ENCODE assay signal across 19 mouse cellular contexts in genomic region chr1:162337170-162337569, GRCm38 (mm10).
A peak's percentile ranks its signal among the peaks of the same experiment; 100 is the strongest.
DNase-seq lines count a peak whose midpoint lies in the region; ATAC-seq lines count a peak whose summit lies in the region.
"Had no signal": no experiment of that assay in that cellular context is flagged by ENCODE, and none has a peak within 500 bp of the region (broad histone marks: within the 10 kb centered on the region; RNA-seq: fewer than 3 reads in every experiment).

No protein-coding gene starts in this region.

- WGBS in forebrain, embryonic 11.5 days = 96% methylated on average over 1 of the region's 1 CpGs
- 96% methylated on average over 1 of the region's 1 CpGs for WGBS in forebrain, embryonic 16.5 days
- WGBS in midbrain, embryonic 16.5 days = 94% methylated on average over 1 of the region's 1 CpGs
- WGBS in midbrain, embryonic 14.5 days = 89% methylated on average over 1 of the region's 1 CpGs

- no peak overlapping the region for H3K9ac ChIP-seq in forebrain, embryonic 11.5 days (ENCODE audit: low read length)
- H3K9ac ChIP-seq in forebrain, embryonic 16.5 days (replicated peaks; ENCODE audit: low read depth, low read length) = no peak overlapping the region
- H3K9ac ChIP-seq in midbrain, embryonic 16.5 days (ENCODE audit: low read depth, low read length) = no peak overlapping the region
- H3K9ac ChIP-seq in midbrain, embryonic 14.5 days (replicated peaks; ENCODE audit: low read length) = no peak overlapping the region
- H3K9ac ChIP-seq: embryonic facial prominence, embryonic 15.5 days; forebrain, embryonic 15.5 days; heart, embryonic 12.5 days; hindbrain, embryonic 14.5 days had no signal

- H3K36me3 ChIP-seq in forebrain, embryonic 11.5 days (ENCODE audit: control insufficient read depth, insufficient read depth, low read length) = no peaks in the 10 kb centered on the region
- H3K36me3 ChIP-seq in forebrain, embryonic 16.5 days (ENCODE audit: control insufficient read depth, insufficient read depth) = no peaks in the 10 kb centered on the region
- no peaks in the 10 kb centered on the region for H3K36me3 ChIP-seq in midbrain, embryonic 16.5 days (ENCODE audit: control insufficient read depth, insufficient read depth, low read length)
- no peaks in the 10 kb centered on the region for H3K36me3 ChIP-seq in midbrain, embryonic 14.5 days (ENCODE audit: control insufficient read depth, insufficient read depth, low read length)
- H3K36me3 ChIP-seq: embryonic facial prominence, embryonic 15.5 days; forebrain, embryonic 10.5 days; forebrain, embryonic 15.5 days; heart, embryonic 12.5 days; hindbrain, embryonic 10.5 days had no signal

- H3K4me2 ChIP-seq in forebrain, embryonic 11.5 days (ENCODE audit: low read depth, low read length, severe bottlenecking) = no peak overlapping the region
- no peak overlapping the region for H3K4me2 ChIP-seq in forebrain, embryonic 16.5 days (ENCODE audit: low read length)
- H3K4me2 ChIP-seq in midbrain, embryonic 16.5 days (ENCODE audit: low read length) = no peak overlapping the region
- H3K4me2 ChIP-seq in midbrain, embryonic 14.5 days (ENCODE audit: low read length) = no peak overlapping the region
- H3K4me2 ChIP-seq: embryonic facial prominence, embryonic 15.5 days; forebrain, embryonic 15.5 days; heart, embryonic 12.5 days; hindbrain, embryonic 14.5 days had no signal

- peak; percentile 61; the same call in 1 of the 2 replicates for ATAC-seq in forebrain, embryonic 11.5 days (replicated peaks; ENCODE audit: low FRiP score)
- no peak for ATAC-seq in forebrain, embryonic 16.5 days
- peak; percentile 62 for ATAC-seq in midbrain, embryonic 16.5 days
- no peak for ATAC-seq in midbrain, embryonic 14.5 days (ENCODE audit: low FRiP score, low TSS enrichment)
- ATAC-seq: Patski had no signal

- H3K27ac ChIP-seq in forebrain, embryonic 11.5 days (ENCODE audit: low read depth, low read length) = no peak overlapping the region
- no peak overlapping the region for H3K27ac ChIP-seq in forebrain, embryonic 16.5 days (ENCODE audit: low read length)
- H3K27ac ChIP-seq in midbrain, embryonic 16.5 days (ENCODE audit: low read length) = no peak overlapping the region
- H3K27ac ChIP-seq in midbrain, embryonic 14.5 days (replicated peaks; ENCODE audit: low read depth, low read length) = no peak overlapping the region
- H3K27ac ChIP-seq: embryonic facial prominence, embryonic 15.5 days; forebrain, embryonic 10.5 days; forebrain, embryonic 15.5 days; heart, adult 2 months; hindbrain, embryonic 10.5 days; hindbrain, embryonic 14.5 days had no signal

- H3K4me3 ChIP-seq in forebrain, embryonic 11.5 days (ENCODE audit: low read depth, low read length) = no peak overlapping the region
- H3K4me3 ChIP-seq in forebrain, embryonic 16.5 days (replicated peaks; ENCODE audit: low read length) = no peak overlapping the region
- no peak overlapping the region for H3K4me3 ChIP-seq in midbrain, embryonic 16.5 days (ENCODE audit: low read depth, low read length)
- H3K4me3 ChIP-seq in midbrain, embryonic 14.5 days (replicated peaks; ENCODE audit: low read depth, low read length) = no peak overlapping the region
- H3K4me3 ChIP-seq: embryonic facial prominence, embryonic 15.5 days; erythroblast, embryonic 14.5 days; forebrain, embryonic 10.5 days; forebrain, embryonic 15.5 days; heart, adult 2 months; heart, embryonic 12.5 days; hindbrain, embryonic 10.5 days had no signal

- H3K4me1 ChIP-seq in forebrain, embryonic 11.5 days (replicated peaks; ENCODE audit: control insufficient read depth, insufficient read depth, low read length) = no peaks in the 10 kb centered on the region
- H3K4me1 ChIP-seq in forebrain, embryonic 16.5 days (replicated peaks; ENCODE audit: control insufficient read depth, insufficient read depth, low read length) = 0 out of 2 replicates have a peak, but pooled peaks cover 2% of the 10 kb centered on the region
- no peaks in the 10 kb centered on the region for H3K4me1 ChIP-seq in midbrain, embryonic 16.5 days (ENCODE audit: control insufficient read depth, insufficient read depth, low read length)
- no peaks in the 10 kb centered on the region for H3K4me1 ChIP-seq in midbrain, embryonic 14.5 days (ENCODE audit: control insufficient read depth, insufficient read depth, low read length)
- H3K4me1 ChIP-seq: forebrain, embryonic 15.5 days; heart, embryonic 12.5 days; hindbrain, embryonic 10.5 days had no signal

- no peaks in the 10 kb centered on the region for H3K9me3 ChIP-seq in forebrain, embryonic 11.5 days (ENCODE audit: control insufficient read depth, low read length)
- H3K9me3 ChIP-seq in forebrain, embryonic 16.5 days (ENCODE audit: control insufficient read depth, low read length) = no peaks in the 10 kb centered on the region
- no peaks in the 10 kb centered on the region for H3K9me3 ChIP-seq in midbrain, embryonic 16.5 days (replicated peaks; ENCODE audit: control insufficient read depth, low read length, poor library complexity, severe bottlenecking)
- no peaks in the 10 kb centered on the region for H3K9me3 ChIP-seq in midbrain, embryonic 14.5 days (ENCODE audit: control insufficient read depth, low read length)
- H3K9me3 ChIP-seq: embryonic facial prominence, embryonic 15.5 days; forebrain, embryonic 10.5 days; forebrain, embryonic 15.5 days; heart, embryonic 12.5 days; hindbrain, embryonic 10.5 days had no signal

- no peak for DNase-seq in forebrain, embryonic 11.5 days (ENCODE audit: low spot score)
- DNase-seq in midbrain, embryonic 14.5 days = no peak
- DNase-seq in ZHBTc4 (ENCODE audit: low read depth, low spot score) = peak; percentile 15
- no peak for DNase-seq in layer of hippocampus, adult 9-10 months (ENCODE audit: low spot score)
- no peak for DNase-seq in layer of hippocampus, adult 18-20 months (ENCODE audit: low spot score in 2 of 2)
- DNase-seq: adrenal gland, postnatal 25 days; cerebellum, adult 18-20 months; gastrocnemius, postnatal 10 days; heart, adult 2 months had no signal

- H3K27me3 ChIP-seq in forebrain, embryonic 11.5 days (ENCODE audit: control insufficient read depth, insufficient read depth, low read length) = no peaks in the 10 kb centered on the region
- H3K27me3 ChIP-seq in forebrain, embryonic 16.5 days (replicated peaks; ENCODE audit: control insufficient read depth, insufficient read depth, low read length) = no peaks in the 10 kb centered on the region
- H3K27me3 ChIP-seq in midbrain, embryonic 16.5 days (ENCODE audit: control insufficient read depth, insufficient read depth, low read depth, low read length) = no peaks in the 10 kb centered on the region
- H3K27me3 ChIP-seq in midbrain, embryonic 14.5 days (ENCODE audit: control insufficient read depth, insufficient read depth, low read length) = no peaks in the 10 kb centered on the region
- H3K27me3 ChIP-seq: embryonic facial prominence, embryonic 15.5 days; forebrain, embryonic 15.5 days; heart, embryonic 12.5 days; Patski had no signal

Comparison
In these comparisons a context has a peak if more than half of its experiments do, and no peak if none do; other contexts are left out.
1. ATAC-seq: peak in forebrain, embryonic 11.5 days (single experiment) and midbrain, embryonic 16.5 days (single experiment); none in forebrain, embryonic 16.5 days (single experiment) and midbrain, embryonic 14.5 days (single experiment).